Mouse (Mus musculus) stomach, postnatal 0 days (tissue): ENCODE measurements around the gene Vmn1r7.

Source experiments
- CTCF ChIP-seq: IDR thresholded peaks from 2 replicates; pipeline ENCODE4 v1.5.1; 2016; ENCODE audit warnings: antibody characterized with exemption, low read depth, mild to moderate bottlenecking, moderate library complexity
- EP300 ChIP-seq: optimal IDR thresholded peaks from 2 replicates; pipeline ENCODE3; 2016; ENCODE audit warnings: antibody characterized with exemption

- TF ChIP-seq CTCF (no peak), EP300 (no peak)
Measured at GRCm38 (mm10) chr6:57031984-57032383, 6.9 kb upstream of the Vmn1r7 start, which contains the start of gene Vmn1r8.
